Mouse (Mus musculus) liver, embryonic 11.5 days (tissue): ENCODE results near the gene Ttbk2. TPM values are rescaled to one million over a fixed set of nuclear protein-coding genes. Genes with fewer than 3 reads are reported as not detected.

Experiments
- ATAC-seq: fragments of 200-750 bp; cut with Nextera tagmentation; replicated peaks from 2 replicates; pipeline ENCODE4 v1.8.0; 2017; ENCODE audit warnings: moderate number of reproducible peaks, mild to moderate bottlenecking, moderate TSS enrichment, moderate library complexity; ENCODE audit not compliant: low FRiP score
- DNase-seq: peaks from one replicate; pipeline ENCODE4 v3.0.0-alpha.2; 2017; ENCODE audit warnings: low spot score
- H3K27ac ChIP-seq: fragments of 300-500 bp; sonication (generic); 2 replicates; pipeline ENCODE4 v1.5.1; 2014; ENCODE audit warnings: mild to moderate bottlenecking, low read depth, low read length, control low read depth
- H3K27me3 ChIP-seq: fragments of 300-500 bp; sonication (generic); replicated peaks from 2 replicates; pipeline ENCODE4 v1.6.1; 2014; ENCODE audit warnings: low read length, mixed read lengths; ENCODE audit not compliant: control insufficient read depth, insufficient read depth
- H3K36me3 ChIP-seq: fragments of 300-500 bp; sonication (generic); 2 replicates; pipeline ENCODE4 v1.6.1; 2014; ENCODE audit warnings: mild to moderate bottlenecking, low read length, moderate library complexity, mixed read lengths; ENCODE audit not compliant: control insufficient read depth, insufficient read depth
- H3K4me1 ChIP-seq: fragments of 300-500 bp; sonication (generic); replicated peaks from 2 replicates; pipeline ENCODE4 v1.6.1; 2014; ENCODE audit warnings: low read length, mixed read lengths; ENCODE audit not compliant: control insufficient read depth, insufficient read depth
- H3K4me2 ChIP-seq: fragments of 300-500 bp; sonication (generic); 2 replicates; pipeline ENCODE4 v1.6.1; 2014; ENCODE audit warnings: mild to moderate bottlenecking, control low read depth, moderate library complexity
- H3K4me3 ChIP-seq: fragments of 300-500 bp; sonication (generic); 2 replicates; pipeline ENCODE4 v1.5.1; 2014; ENCODE audit warnings: low read depth, low read length, control low read depth
- H3K9ac ChIP-seq: fragments of 300-500 bp; sonication (generic); 2 replicates; pipeline ENCODE4 v1.6.1; 2014; ENCODE audit warnings: low read depth, low read length, control low read depth
- H3K9me3 ChIP-seq: fragments of 300-500 bp; sonication (generic); 2 replicates; pipeline ENCODE4 v1.6.1; 2016; ENCODE audit warnings: low read length, inconsistent platforms, mixed read lengths; ENCODE audit not compliant: control insufficient read depth
- WGBS: fragments of 180-500 bp; shearing (Covaris S2); extraction: QIAGEN DNeasy Blood & Tissue Kit; methylation state at CpG from one replicate; pipeline ENCODE4 v1.1.7; 2014; 5-methylcytosine and 5-hydroxymethylcytosine counted together
- polyA plus RNA-seq: library from polyadenylated mRNA; unstranded; fragments of >200 nt; fragmentation: Nextera tagmentation; extraction: Ambion mirVana; gene quantifications from 2 replicates; pipeline ENCODE4 v1.2.1, GENCODE M21; 2014

Ttbk2 gene
- polyA plus RNA-seq, 1 experiment from 2014 or later, result 2.9 TPM

- ATAC-seq (no peak), DNase-seq (no peak)
- no peak overlapping the region for H3K27ac ChIP-seq
- H3K4me3 ChIP-seq, result no peak overlapping the region
- 62% methylated on average over 1 of the region's 1 CpGs for WGBS
- H3K4me1 ChIP-seq, result no peaks in the 10 kb centered on the region
- H3K36me3 ChIP-seq, result no peaks in the 10 kb centered on the region
- H3K4me2 ChIP-seq, result no peak overlapping the region
- no peaks in the 10 kb centered on the region for H3K9me3 ChIP-seq
- H3K9ac ChIP-seq, result no peak overlapping the region
- no peaks in the 10 kb centered on the region for H3K27me3 ChIP-seq
These were observed 23.3 kb downstream of the Ttbk2 start for GRCm38 (mm10) chr2:120826936-120827638.

GRCm38 (mm10) chr2:120770265-120770935, 80.0 kb downstream of the Ttbk2 start:
- Histone ChIP-seq H3K4me1 (no peaks in the 10 kb centered on the region), H3K4me2 (no peak overlapping the region), H3K4me3 (no peak overlapping the region), H3K36me3 (no peaks in the 10 kb centered on the region), H3K9ac (no peak overlapping the region), H3K27ac (no peak overlapping the region), H3K9me3 (no peaks in the 10 kb centered on the region), H3K27me3 (no peaks in the 10 kb centered on the region)
- no peak for ATAC-seq
- WGBS, result 68% methylated on average over 2 of the region's 2 CpGs
- no peak for DNase-seq

- Histone ChIP-seq H3K36me3 (no peaks in the 10 kb centered on the region), H3K27me3 (no peaks in the 10 kb centered on the region), H3K4me2 (no peak overlapping the region), H3K4me1 (no peaks in the 10 kb centered on the region), H3K9ac (no peak overlapping the region), H3K27ac (no peak overlapping the region), H3K4me3 (no peak overlapping the region), H3K9me3 (no peaks in the 10 kb centered on the region)
- DNase-seq (no peak), ATAC-seq (no peak)
These were observed 88.5 kb downstream of the Ttbk2 start for GRCm38 (mm10) chr2:120761922-120762321.

DNA sequence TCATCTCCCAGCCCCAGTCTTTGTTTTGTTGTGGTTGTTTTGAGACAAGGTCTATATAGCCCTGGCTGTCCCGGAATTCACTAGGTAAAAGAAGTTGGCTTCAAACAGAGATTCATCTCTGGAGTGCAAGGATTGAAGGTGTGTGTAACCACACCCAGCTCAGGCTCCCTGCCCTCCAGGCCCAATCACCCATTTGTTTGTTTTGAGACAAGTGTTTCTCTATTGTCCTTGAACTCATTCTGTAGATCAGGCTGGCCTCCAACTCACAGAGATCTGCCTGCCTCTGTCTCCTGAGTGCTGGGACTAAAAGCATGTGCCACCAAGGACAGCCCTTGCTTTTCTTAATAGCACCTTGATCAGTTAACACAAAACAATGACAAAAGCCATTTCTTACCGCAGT, 102.4 kb downstream of the Ttbk2 start:
- no peaks in the 10 kb centered on the region for H3K27me3 ChIP-seq
- no peaks in the 10 kb centered on the region; the same call in 1 of the 2 replicates for H3K36me3 ChIP-seq
- H3K9me3 ChIP-seq, result no peaks in the 10 kb centered on the region
- DNase-seq (no peak), ATAC-seq (no peak)
- H3K4me2 ChIP-seq, result no peak overlapping the region
- H3K4me1 ChIP-seq, result no peaks in the 10 kb centered on the region
- no peak overlapping the region for H3K4me3 ChIP-seq
- H3K27ac ChIP-seq, result no peak overlapping the region
- no peak overlapping the region for H3K9ac ChIP-seq
- whole genome bisulfite sequencing, result 89% methylated on average over 2 of the region's 2 CpGs

- H3K27ac ChIP-seq, result no peak overlapping the region
- WGBS, result 94% methylated on average over 1 of the region's 1 CpGs
- H3K36me3 ChIP-seq, result no peaks in the 10 kb centered on the region; the same call in 1 of the 2 replicates
- no peaks in the 10 kb centered on the region for H3K4me1 ChIP-seq
- H3K9me3 ChIP-seq, result no peaks in the 10 kb centered on the region
- no peaks in the 10 kb centered on the region for H3K27me3 ChIP-seq
- no peak overlapping the region for H3K4me3 ChIP-seq
- no peak overlapping the region for H3K4me2 ChIP-seq
- H3K9ac ChIP-seq, result no peak overlapping the region
- ATAC-seq (no peak), DNase-seq (no peak)
These were observed 104.9 kb downstream of the Ttbk2 start for GRCm38 (mm10) chr2:120745496-120745895.

- Histone ChIP-seq H3K4me2 (peak overlapping the region; percentile 93), H3K36me3 (peaks cover 12% of the 10 kb centered on the region), H3K4me1 (peaks cover 25% of the 10 kb centered on the region), H3K9me3 (no peaks in the 10 kb centered on the region), H3K9ac (0 out of 2 replicates have a peak overlapping the region, but pooled peaks have one; percentile 95), H3K27ac (peak overlapping the region; percentile 95), H3K4me3 (peak overlapping the region; percentile 92), H3K27me3 (no peaks in the 10 kb centered on the region)
- 27% methylated on average over 7 of the region's 7 CpGs for WGBS
- no peak for DNase-seq
- ATAC-seq, result no peak; the same call in 1 of the 2 replicates
These were observed 118.4 kb downstream of the Ttbk2 start for GRCm38 (mm10) chr2:120731877-120732530.

DNA sequence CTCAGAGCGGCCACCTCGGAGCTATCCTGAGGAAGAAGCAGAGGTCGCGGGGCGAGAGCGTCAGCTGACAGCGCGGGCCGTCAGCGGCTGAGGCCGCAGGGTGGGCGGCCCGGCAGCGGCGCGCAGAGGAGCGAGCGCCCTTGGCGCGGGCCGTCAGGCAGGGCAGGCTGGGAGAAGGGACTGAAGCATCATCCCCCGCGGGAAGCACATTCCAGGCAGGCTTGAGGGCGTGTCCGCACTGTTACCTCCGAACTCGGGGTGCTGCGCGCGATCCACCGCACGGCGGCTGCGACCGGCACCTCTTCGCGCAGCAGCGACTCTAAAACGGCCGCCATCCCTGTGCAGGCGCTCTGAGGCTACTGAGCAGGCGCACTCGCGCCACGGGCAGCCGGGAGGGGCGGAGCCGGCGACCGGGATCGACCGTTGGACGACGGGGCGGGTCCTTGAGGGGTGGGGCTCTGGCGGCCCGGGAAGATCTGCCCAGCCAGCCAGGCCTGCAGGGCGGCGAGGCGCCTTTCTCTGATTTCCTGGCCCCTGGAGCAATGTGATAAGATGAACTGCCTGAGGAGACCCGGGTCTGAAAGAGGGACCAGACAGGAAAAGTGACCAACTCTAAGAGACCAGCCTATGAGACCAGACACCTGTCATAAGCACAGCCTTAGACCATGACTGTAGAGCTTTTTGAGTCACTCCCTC, 119.1 kb downstream of the Ttbk2 start:
- Histone ChIP-seq H3K9ac (peak overlapping the region; percentile 95), H3K27me3 (no peaks in the 10 kb centered on the region), H3K4me2 (peak overlapping the region; percentile 93), H3K27ac (peak overlapping the region; percentile 95), H3K9me3 (no peaks in the 10 kb centered on the region), H3K4me1 (peaks cover 25% of the 10 kb centered on the region), H3K4me3 (peak overlapping the region; percentile 92), H3K36me3 (peaks cover 18% of the 10 kb centered on the region)
- WGBS, result under 1% methylated on average over 61 of the region's 61 CpGs
- DNase-seq (peak; percentile 94), ATAC-seq (peak; percentile 97)

DNA sequence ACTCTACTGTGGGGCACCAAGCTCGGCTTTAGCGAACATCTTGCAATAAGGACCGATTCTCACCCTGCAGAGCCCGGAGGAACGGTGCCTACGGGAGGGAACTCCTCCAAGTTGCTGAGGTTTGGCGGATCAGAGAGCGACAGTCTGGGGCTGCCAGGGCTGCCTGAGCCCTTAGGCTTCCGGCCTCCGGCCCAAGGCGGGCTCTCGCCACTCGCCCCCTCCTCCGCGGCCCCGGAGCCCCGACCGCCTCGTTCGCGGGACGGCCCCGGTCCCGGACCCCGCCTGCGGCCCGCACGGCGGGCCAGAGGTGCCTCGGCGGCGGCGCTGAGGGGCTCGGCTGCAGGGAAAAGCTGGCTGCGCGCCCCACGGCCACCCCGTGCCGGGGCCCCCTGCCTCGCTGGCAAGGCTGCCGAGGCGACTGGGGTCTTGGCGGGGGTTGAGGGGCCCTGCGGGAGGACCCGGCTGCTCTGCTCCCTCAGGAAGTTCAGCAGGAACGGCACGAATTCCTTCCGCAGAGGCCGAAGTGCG, 119.7 kb downstream of the Ttbk2 start:
- WGBS, result under 1% methylated on average over 50 of the region's 50 CpGs
- peak; percentile 56 for DNase-seq
- ATAC-seq, result peak; percentile 4
- H3K27me3 ChIP-seq, result no peaks in the 10 kb centered on the region
- peak overlapping the region; percentile 92 for H3K4me3 ChIP-seq
- H3K36me3 ChIP-seq, result peaks cover 22% of the 10 kb centered on the region
- no peaks in the 10 kb centered on the region for H3K9me3 ChIP-seq
- peak overlapping the region; percentile 95 for H3K9ac ChIP-seq
- peak overlapping the region; percentile 93 for H3K4me2 ChIP-seq
- H3K27ac ChIP-seq, result peak overlapping the region; percentile 95
- peaks cover 25% of the 10 kb centered on the region for H3K4me1 ChIP-seq
